Mouse (Mus musculus) lung, postnatal 10 days (tissue): ENCODE results near the gene Scgb1b7.
"Not testable (repeated sequence)": the region's sequence is repeated elsewhere in the genome, so short reads cannot be mapped to it uniquely, and the experiment has no call there.

Source experiments
- DNase-seq: peaks from one replicate; pipeline ENCODE4 v3.0.0; 2021

Scgb1b7 gene

GRCm38 (mm10) chr7:31712365-31712764 is at the start of gene Scgb1b7:
Scgb1b7 (plus strand) TSS chr7:31712665.
- not testable (repeated sequence) for DNase-seq

- DNase-seq, result not testable (repeated sequence)
Measured at GRCm38 (mm10) chr7:31705657-31706056, 6.8 kb upstream of the Scgb1b7 start, which contains the start of gene Scgb2b7. Scgb2b7 (minus strand) TSS chr7:31705757.
